In genomic region chr8:127093113-127093426, GRCm38 (mm10) we compare ENCODE assay signal across 10 mouse cellular contexts. TPM values are rescaled to one million over a fixed set of nuclear protein-coding genes. Genes with fewer than 3 reads are reported as not detected.
A peak's percentile ranks its signal among the peaks of the same experiment; 100 is the strongest.
DNase-seq lines count a peak whose midpoint lies in the region; ATAC-seq lines count a peak whose summit lies in the region.
"Had no signal": no experiment of that assay in that cellular context is flagged by ENCODE, and none has a peak within 500 bp of the region (broad histone marks: within the 10 kb centered on the region; RNA-seq: fewer than 3 reads in every experiment).

No protein-coding gene starts in this region.

- peak overlapping the region; percentile 63 for H3K4me2 ChIP-seq in heart, embryonic 13.5 days
- peak overlapping the region; percentile 44 for H3K4me2 ChIP-seq in embryonic facial prominence, embryonic 13.5 days
- peak overlapping the region; percentile 45 for H3K4me2 ChIP-seq in hindbrain, embryonic 15.5 days
- peak overlapping the region; percentile 49 for H3K4me2 ChIP-seq in midbrain, embryonic 14.5 days (ENCODE audit: low read length)

- no peaks in the 10 kb centered on the region for H3K36me3 ChIP-seq in heart, embryonic 13.5 days
- no peaks in the 10 kb centered on the region for H3K36me3 ChIP-seq in embryonic facial prominence, embryonic 13.5 days
- H3K36me3 ChIP-seq in hindbrain, embryonic 15.5 days: no peaks in the 10 kb centered on the region
- H3K36me3 ChIP-seq in midbrain, embryonic 14.5 days (ENCODE audit: control insufficient read depth, insufficient read depth, low read length): no peaks in the 10 kb centered on the region

- ATAC-seq in heart, embryonic 13.5 days (ENCODE audit: extremely low read depth, insufficient number of reproducible peaks, low FRiP score, low TSS enrichment): no peak
- no peak for ATAC-seq in embryonic facial prominence, embryonic 13.5 days (ENCODE audit: insufficient number of reproducible peaks, insufficient read depth, low FRiP score, low TSS enrichment, low read depth)
- no peak for ATAC-seq in hindbrain, embryonic 15.5 days (ENCODE audit: low FRiP score, low read depth)
- peak; percentile 68; the same call in 1 of the 2 replicates for ATAC-seq in midbrain, embryonic 14.5 days (ENCODE audit: low FRiP score, low TSS enrichment)

- peak overlapping the region; percentile 79 for H3K27ac ChIP-seq in heart, embryonic 13.5 days (replicated peaks)
- H3K27ac ChIP-seq in embryonic facial prominence, embryonic 13.5 days: peak overlapping the region; percentile 86
- peak overlapping the region; percentile 71 for H3K27ac ChIP-seq in hindbrain, embryonic 15.5 days (replicated peaks)
- peak overlapping the region; percentile 85 for H3K27ac ChIP-seq in midbrain, embryonic 14.5 days (replicated peaks; ENCODE audit: low read depth, low read length)

- H3K4me3 ChIP-seq in heart, embryonic 13.5 days: peak overlapping the region; percentile 32
- H3K4me3 ChIP-seq in embryonic facial prominence, embryonic 13.5 days: no peak overlapping the region
- H3K4me3 ChIP-seq in hindbrain, embryonic 15.5 days: 0 out of 2 replicates have a peak overlapping the region, but pooled peaks have one; percentile 4
- H3K4me3 ChIP-seq in midbrain, embryonic 14.5 days (replicated peaks; ENCODE audit: low read depth, low read length): peak overlapping the region; percentile 13

- 42% methylated on average over 3 of the region's 3 CpGs for WGBS in heart, embryonic 13.5 days
- WGBS in embryonic facial prominence, embryonic 13.5 days: 60% methylated on average over 3 of the region's 3 CpGs
- 29% methylated on average over 3 of the region's 3 CpGs for WGBS in hindbrain, embryonic 15.5 days
- WGBS in midbrain, embryonic 14.5 days: 23% methylated on average over 3 of the region's 3 CpGs

- intact Hi-C loops in heart, postnatal 25 days (cut with DNase I): no loop called here

- H3K4me1 ChIP-seq in heart, embryonic 13.5 days: peaks cover 65% of the 10 kb centered on the region
- H3K4me1 ChIP-seq in embryonic facial prominence, embryonic 13.5 days: peaks cover 69% of the 10 kb centered on the region
- peaks cover 39% of the 10 kb centered on the region for H3K4me1 ChIP-seq in hindbrain, embryonic 15.5 days (replicated peaks)
- peaks cover 22% of the 10 kb centered on the region for H3K4me1 ChIP-seq in midbrain, embryonic 14.5 days (ENCODE audit: control insufficient read depth, insufficient read depth, low read length)

- no peak for DNase-seq in heart, postnatal 25 days (ENCODE audit: low spot score)
- DNase-seq in midbrain, embryonic 14.5 days: no peak
- no peak for DNase-seq in embryo, embryonic 10 days (ENCODE audit: low spot score)
- DNase-seq in gastrocnemius, adult 18-20 months (ENCODE audit: low spot score): no peak
- no peak for DNase-seq in kidney, adult 18-20 months
- DNase-seq: thymus, adult 18-20 months had no signal

- H3K9me3 ChIP-seq in heart, embryonic 13.5 days: no peaks in the 10 kb centered on the region
- H3K9me3 ChIP-seq in embryonic facial prominence, embryonic 13.5 days: no peaks in the 10 kb centered on the region
- H3K9me3 ChIP-seq in hindbrain, embryonic 15.5 days: no peaks in the 10 kb centered on the region
- no peaks in the 10 kb centered on the region for H3K9me3 ChIP-seq in midbrain, embryonic 14.5 days (ENCODE audit: control insufficient read depth, low read length)

- H3K27me3 ChIP-seq in heart, embryonic 13.5 days (replicated peaks): no peaks in the 10 kb centered on the region
- H3K27me3 ChIP-seq in embryonic facial prominence, embryonic 13.5 days: no peaks in the 10 kb centered on the region
- no peaks in the 10 kb centered on the region for H3K27me3 ChIP-seq in hindbrain, embryonic 15.5 days
- H3K27me3 ChIP-seq in midbrain, embryonic 14.5 days (ENCODE audit: control insufficient read depth, insufficient read depth, low read length): no peaks in the 10 kb centered on the region

- peak overlapping the region; percentile 68 for H3K9ac ChIP-seq in heart, embryonic 13.5 days
- H3K9ac ChIP-seq in embryonic facial prominence, embryonic 13.5 days: peak overlapping the region; percentile 44; the same call in 1 of the 2 replicates
- no peak overlapping the region for H3K9ac ChIP-seq in hindbrain, embryonic 15.5 days
- H3K9ac ChIP-seq in midbrain, embryonic 14.5 days (replicated peaks; ENCODE audit: low read length): peak overlapping the region; percentile 32; the same call in 1 of the 2 replicates

RNA-seq across cellular contexts. Expression of gene Pard3, which starts 29.4 kb away (rescaled TPM):
- 15.0 and 16.1 TPM in 2 replicates for polyA plus RNA-seq in heart, embryonic 13.5 days (2015; fragmentation: Nextera tagmentation; extraction: Ambion mirVana)
- total RNA-seq in heart, postnatal 25 days (2021): 10 to 100 TPM; 30.9 to 31.6 TPM
- 35.6 and 36.4 TPM in 2 replicates for polyA plus RNA-seq in embryonic facial prominence, embryonic 13.5 days (2015; fragmentation: Nextera tagmentation; extraction: Ambion mirVana)
- 18.2 and 20.2 TPM in 2 replicates for polyA plus RNA-seq in hindbrain, embryonic 15.5 days (2015; fragmentation: Nextera tagmentation; extraction: Ambion mirVana)
- 16.7 and 27.3 TPM in 2 replicates for polyA plus RNA-seq in midbrain, embryonic 14.5 days (2014; fragmentation: Nextera tagmentation; extraction: Ambion mirVana)
- 10 to 100 TPM; 27.7 to 28.5 TPM for total RNA-seq in gastrocnemius, adult 18-20 months (2021)
- total RNA-seq: megakaryocyte-erythroid progenitor cell, adult 5-6 weeks had no signal
